Mouse (Mus musculus): ENCODE data around the gene Nek7. TPM values are rescaled to one million over a fixed set of nuclear protein-coding genes. Genes with fewer than 3 reads are reported as not detected.

The Nek7 gene
- total and polyA plus RNA-seq, 3 experiments: 29.1 to 75.1 (median 63.7) TPM

DNA sequence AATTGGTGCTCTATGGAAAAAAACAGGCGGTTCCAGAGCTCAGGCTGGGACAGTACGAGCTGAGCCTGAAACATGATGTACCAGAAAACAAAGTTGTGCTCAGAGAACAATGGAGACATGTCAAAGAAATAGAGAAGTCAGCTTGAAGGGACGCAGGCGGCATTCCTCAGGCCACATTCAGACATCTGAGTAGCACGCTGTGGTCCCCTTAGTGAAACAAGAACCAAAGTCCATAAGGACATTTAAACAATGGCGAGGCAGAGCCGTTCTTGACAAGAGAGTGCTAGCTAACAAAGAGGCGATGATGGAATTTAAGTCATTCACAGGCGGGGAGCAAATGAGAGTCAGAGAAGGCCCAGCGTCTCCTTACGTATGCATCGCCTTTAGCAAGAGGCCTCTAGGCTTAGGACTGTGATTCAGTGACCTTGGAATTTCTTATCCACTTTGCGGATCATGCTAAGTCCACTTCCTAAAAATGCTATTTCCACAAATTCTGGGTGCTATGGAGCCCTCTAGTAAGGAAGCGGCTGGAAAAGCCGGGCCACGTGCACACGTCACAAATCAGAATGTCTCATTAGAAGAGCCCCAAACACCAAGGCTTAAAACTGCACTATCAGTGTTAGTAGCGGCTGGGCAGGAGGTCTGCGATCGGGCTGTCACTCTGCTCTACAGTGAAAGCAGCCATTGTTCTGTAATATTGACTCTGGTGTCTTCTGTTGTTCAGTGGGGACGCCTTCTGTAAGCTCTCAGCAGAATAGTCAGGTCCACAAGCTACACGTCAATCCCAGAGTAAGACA, 48.2 kb downstream of the Nek7 start:
- TF ChIP-seq POLR2A (IDR thresholded peaks at IDR 0.05; ENCODE audit: low read depth, low read length) (no peak), RCOR1 (conservative IDR thresholded peaks at IDR 0.05; ENCODE audit: low read depth, low read length) (no peak), MAFK (IDR thresholded peaks at IDR 0.05; ENCODE audit: insufficient replicate concordance, low read length) (no peak), E2F4 (IDR thresholded peaks at IDR 0.05; ENCODE audit: insufficient replicate concordance, low read depth, low read length) (no peak), MYC (IDR thresholded peaks at IDR 0.05; ENCODE audit: low read depth, low read length) (no peak), ZMIZ1 (IDR thresholded peaks at IDR 0.05; ENCODE audit: low read depth, low read length) (no peak)

DNA sequence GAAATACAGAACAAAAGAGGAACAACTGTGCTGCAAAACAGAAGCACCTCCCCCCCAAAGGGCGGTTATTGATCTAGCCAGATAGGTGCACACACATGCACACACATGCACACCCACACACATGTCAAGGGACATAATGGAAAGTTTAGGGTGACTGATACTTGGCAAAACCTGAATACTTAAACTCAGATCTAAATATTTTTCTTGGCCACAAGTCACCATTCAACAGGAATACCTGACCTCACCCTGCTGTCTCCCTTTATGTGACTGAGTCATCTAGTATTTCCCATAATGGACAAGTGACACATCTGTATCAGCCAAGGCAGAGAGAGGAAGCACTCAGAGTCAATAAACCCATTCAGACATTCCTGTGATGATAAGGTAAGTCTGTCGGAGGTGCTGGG, 48.9 kb downstream of the Nek7 start:
- Histone ChIP-seq H3K9ac (ENCODE audit: insufficient read depth, low read depth) (no peak overlapping the region), H3K4me2 (ENCODE audit: insufficient read depth, low read depth, poor library complexity, severe bottlenecking) (no peak overlapping the region), H3K4me1 (ENCODE audit: control insufficient read depth in 1 of 2, insufficient read depth in 2 of 2) (peaks cover 0 to 29% of the 10 kb centered on the region in 2 experiments; a peak in 2 of 4 replicates), H3K4me3 (replicated peaks in 1 of 3; ENCODE audit: low read depth in 2 of 3, low read length in 2 of 3, poor library complexity in 1 of 3) (no peak overlapping the region), H3K27ac (ENCODE audit: insufficient read depth, low read depth) (no peak overlapping the region), H3K9me3 (replicated peaks; ENCODE audit: low read length) (no peaks in the 10 kb centered on the region), H3K36me3 (replicated peaks in 1 of 2; ENCODE audit: control insufficient read depth in 1 of 2, insufficient read depth in 1 of 2, low read length in 1 of 2) (peaks cover 4 to 53% of the 10 kb centered on the region in 2 experiments), H3K79me2 (replicated peaks; ENCODE audit: control insufficient read depth, extremely low read depth, insufficient read depth, poor library complexity, severe bottlenecking) (peaks cover 60% of the 10 kb centered on the region), H3K27me3 (replicated peaks) (no peaks in the 10 kb centered on the region)
- in situ Hi-C loops (cut with MboI; ENCODE audit: low pct_ligation_motif_present, low pct_unique_long_range_greater_than_20kb, low sequenced_read_pairs): no loop called here
- no peak for DNase-seq (ENCODE audit: extremely low read depth)
- dilution Hi-C loops (cut with MboI; ENCODE audit: extremely low pct_ligation_motif_present, extremely low pct_unique_long_range_greater_than_20kb, low sequenced_read_pairs): no loop called here
- no peak for TF ChIP-seq MXI1 (IDR thresholded peaks at IDR 0.05; ENCODE audit: low read depth, low read length)
- TF ChIP-seq TBP (conservative IDR thresholded peaks at IDR 0.05; ENCODE audit: low read depth, low read length): no peak
- TF ChIP-seq RCOR1 (conservative IDR thresholded peaks at IDR 0.05; ENCODE audit: low read depth, low read length): no peak
- no peak for TF ChIP-seq USF1 (IDR thresholded peaks at IDR 0.05; ENCODE audit: low read depth, low read length)
- TF ChIP-seq BHLHE40 (IDR thresholded peaks at IDR 0.05; ENCODE audit: low read depth, low read length): no peak
- no peak for TF ChIP-seq ZKSCAN1 (IDR thresholded peaks at IDR 0.05; ENCODE audit: borderline replicate concordance, low read depth, low read length)
- no peak for TF ChIP-seq ELF1 (IDR thresholded peaks at IDR 0.05; ENCODE audit: low read depth, low read length)
- TF ChIP-seq POLR2A (IDR thresholded peaks at IDR 0.05; ENCODE audit: low read depth, low read length): no peak
- TF ChIP-seq ZNF384 (IDR thresholded peaks at IDR 0.05; ENCODE audit: low read depth, low read length): no peak
- no peak for TF ChIP-seq JUND (conservative IDR thresholded peaks at IDR 0.05; ENCODE audit: low read depth, low read length)
- TF ChIP-seq UBTF (IDR thresholded peaks at IDR 0.05; ENCODE audit: low read depth, low read length): no peak
- TF ChIP-seq CHD2 (IDR thresholded peaks at IDR 0.05; ENCODE audit: low read length): no peak
- TF ChIP-seq SIN3A (IDR thresholded peaks at IDR 0.05; ENCODE audit: low read length): no peak
- TF ChIP-seq SMC3 (IDR thresholded peaks at IDR 0.05; ENCODE audit: low read depth, low read length): no peak
- no peak for TF ChIP-seq USF2 (conservative IDR thresholded peaks at IDR 0.05; ENCODE audit: low read depth, low read length)
- no peak for TF ChIP-seq ETS1 (conservative IDR thresholded peaks at IDR 0.05; ENCODE audit: low read depth, low read length)
- TF ChIP-seq E2F4 (IDR thresholded peaks at IDR 0.05; ENCODE audit: insufficient replicate concordance, low read depth, low read length): no peak
- no peak for TF ChIP-seq PAX5 (IDR thresholded peaks at IDR 0.05; ENCODE audit: low read length)
- TF ChIP-seq IRF4 (IDR thresholded peaks at IDR 0.05; ENCODE audit: low read depth, low read length): no peak
- TF ChIP-seq NELFE (IDR thresholded peaks at IDR 0.05; ENCODE audit: low read depth, low read length): no peak

More for the DNA sequence above, 48.2 kb downstream of the Nek7 start:
- peaks cover 66% of the 10 kb centered on the region for H3K79me2 ChIP-seq (replicated peaks; ENCODE audit: control insufficient read depth, extremely low read depth, insufficient read depth, poor library complexity, severe bottlenecking)
- H3K4me3 ChIP-seq (replicated peaks in 1 of 3; ENCODE audit: low read depth in 2 of 3, low read length in 2 of 3, poor library complexity in 1 of 3): no peak overlapping the region
- dilution Hi-C loops (cut with MboI; ENCODE audit: extremely low pct_ligation_motif_present, extremely low pct_unique_long_range_greater_than_20kb, low sequenced_read_pairs) (no loop called here), in situ Hi-C loops (cut with MboI; ENCODE audit: low pct_ligation_motif_present, low pct_unique_long_range_greater_than_20kb, low sequenced_read_pairs) (no loop called here)
- peaks cover 4 to 51% of the 10 kb centered on the region in 2 experiments for H3K36me3 ChIP-seq (replicated peaks in 1 of 2; ENCODE audit: control insufficient read depth in 1 of 2, insufficient read depth in 1 of 2, low read length in 1 of 2)
- H3K9me3 ChIP-seq (replicated peaks; ENCODE audit: low read length): no peaks in the 10 kb centered on the region
- H3K9ac ChIP-seq (ENCODE audit: insufficient read depth, low read depth): no peak overlapping the region
- H3K4me1 ChIP-seq (ENCODE audit: control insufficient read depth in 1 of 2, insufficient read depth in 2 of 2): peaks cover 3 to 36% of the 10 kb centered on the region in 2 experiments; a peak in 2 of 4 replicates
- H3K27me3 ChIP-seq (replicated peaks): no peaks in the 10 kb centered on the region
- H3K4me2 ChIP-seq (ENCODE audit: insufficient read depth, low read depth, poor library complexity, severe bottlenecking): no peak overlapping the region
- no peak for DNase-seq (ENCODE audit: extremely low read depth)
- H3K27ac ChIP-seq (ENCODE audit: insufficient read depth, low read depth): no peak overlapping the region

All from CH12.LX (cell line).